Mouse (Mus musculus) heart, adult 9 months (tissue): ENCODE data around the gene Ifitm5.

Experiments used
- DNase-seq, 2 experiments: peaks; one replicate each; pipeline ENCODE4 v3.0.0; 2022; ENCODE audit warnings: low spot score in 2 of 2

Ifitm5 gene

GRCm38 (mm10) chr7:140902036-140902875 is 47.8 kb downstream of the Ifitm5 start:
- DNase-seq = peak in 1 of 2 experiments; percentile 21

DNA sequence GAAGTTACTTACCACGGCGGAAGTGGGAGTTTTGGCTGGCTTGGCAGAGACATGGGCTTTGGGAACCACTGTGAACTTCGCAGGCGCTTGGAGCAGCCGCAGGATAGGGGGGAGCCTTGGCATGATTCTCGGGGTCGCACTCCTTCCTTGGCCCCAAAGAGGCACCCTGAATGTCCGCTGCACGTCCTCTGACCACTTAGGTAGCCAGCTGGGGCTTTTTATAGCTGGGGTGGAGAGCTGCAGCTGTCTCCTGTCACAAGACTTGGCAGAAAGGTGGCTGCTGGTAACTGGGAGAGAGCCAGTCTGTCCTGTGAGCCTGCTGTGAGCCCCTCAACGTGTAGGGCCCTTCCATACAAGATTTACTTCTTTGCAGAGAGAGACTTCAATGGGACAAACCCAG is 49.9 kb downstream of the Ifitm5 start, which contains the start of gene Cox8b:
TSS of gene Cox8b (minus strand) at position 227 of the 400 bp plus-strand sequence.
- DNase-seq = peak; percentile 59 to 73

DNA sequence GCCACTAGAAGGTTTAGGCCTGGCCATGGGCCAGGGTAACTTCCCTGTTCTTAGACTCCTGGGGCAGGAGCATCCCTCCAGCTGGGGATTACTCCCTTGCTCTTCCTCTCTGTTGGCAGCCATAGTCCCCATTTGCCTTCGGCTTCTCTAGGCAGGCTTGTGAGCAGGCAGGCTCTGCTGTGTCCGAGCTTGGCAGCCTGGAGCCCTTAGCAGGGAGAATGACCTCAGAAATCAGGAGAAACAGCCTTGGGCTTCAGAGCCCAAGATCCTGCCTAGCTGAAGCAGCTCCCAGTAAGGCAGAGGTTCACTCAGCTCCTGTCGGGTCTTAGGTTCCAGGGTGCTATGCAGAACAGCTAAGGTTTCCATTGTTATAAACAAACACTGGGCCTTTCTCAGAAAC is 51.0 kb downstream of the Ifitm5 start:
- DNase-seq = no peak
